Mouse (Mus musculus) layer of hippocampus, adult 2 months (tissue): ENCODE results near the gene Npas3. TPM values are rescaled to one million over a fixed set of nuclear protein-coding genes. Genes with fewer than 3 reads are reported as not detected.

Experiments used
- DNase-seq, 2 experiments: peaks; one replicate each; pipeline ENCODE4 v3.0.0; 2022; ENCODE audit warnings: low spot score in 2 of 2
- H3K27ac ChIP-seq: fragments of 200-600 bp; 2 replicates; pipeline ENCODE4 v1.8.1; 2022
- H3K4me3 ChIP-seq: fragments of 200-600 bp; 2 replicates; pipeline ENCODE4 v1.8.1; 2022; ENCODE audit warnings: mild to moderate bottlenecking
- CTCF ChIP-seq: fragments of 200-600 bp; conservative IDR thresholded peaks from 2 replicates; pipeline ENCODE4 v1.8.1; 2022; ENCODE audit warnings: antibody characterized with exemption, mild to moderate bottlenecking, moderate library complexity
- total RNA-seq, 2 experiments: library from RNA; stranded (reverse); gene quantifications; 2 replicates each; pipeline ENCODE4 v1.2.3; 2021

The Npas3 gene
- total RNA-seq, 2 experiments from 2014 or later = 22.9 to 29.1 TPM

DNA sequence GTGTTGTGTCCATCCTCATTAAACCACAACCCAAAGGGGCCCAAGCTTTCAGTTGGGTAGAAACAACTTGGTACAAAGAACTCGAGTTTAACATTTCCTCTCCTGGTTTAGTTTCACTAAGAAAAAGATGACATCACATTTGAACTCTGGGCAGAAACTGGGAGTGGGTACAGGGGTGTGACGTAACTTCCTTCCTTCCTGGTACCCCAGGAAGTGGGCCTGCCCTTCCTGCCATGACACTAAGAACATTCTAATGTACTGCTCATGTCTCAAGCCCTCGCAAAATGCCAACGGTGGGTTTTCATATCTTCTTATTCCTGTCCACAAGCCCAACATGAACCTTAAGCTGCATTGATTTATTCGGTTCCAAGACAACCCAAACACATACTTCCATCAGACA, 715.1 kb downstream of the Npas3 start:
- Histone ChIP-seq H3K27ac (no peak overlapping the region), H3K4me3 (no peak overlapping the region)
- TF ChIP-seq CTCF = no peak
- DNase-seq = no peak

DNA sequence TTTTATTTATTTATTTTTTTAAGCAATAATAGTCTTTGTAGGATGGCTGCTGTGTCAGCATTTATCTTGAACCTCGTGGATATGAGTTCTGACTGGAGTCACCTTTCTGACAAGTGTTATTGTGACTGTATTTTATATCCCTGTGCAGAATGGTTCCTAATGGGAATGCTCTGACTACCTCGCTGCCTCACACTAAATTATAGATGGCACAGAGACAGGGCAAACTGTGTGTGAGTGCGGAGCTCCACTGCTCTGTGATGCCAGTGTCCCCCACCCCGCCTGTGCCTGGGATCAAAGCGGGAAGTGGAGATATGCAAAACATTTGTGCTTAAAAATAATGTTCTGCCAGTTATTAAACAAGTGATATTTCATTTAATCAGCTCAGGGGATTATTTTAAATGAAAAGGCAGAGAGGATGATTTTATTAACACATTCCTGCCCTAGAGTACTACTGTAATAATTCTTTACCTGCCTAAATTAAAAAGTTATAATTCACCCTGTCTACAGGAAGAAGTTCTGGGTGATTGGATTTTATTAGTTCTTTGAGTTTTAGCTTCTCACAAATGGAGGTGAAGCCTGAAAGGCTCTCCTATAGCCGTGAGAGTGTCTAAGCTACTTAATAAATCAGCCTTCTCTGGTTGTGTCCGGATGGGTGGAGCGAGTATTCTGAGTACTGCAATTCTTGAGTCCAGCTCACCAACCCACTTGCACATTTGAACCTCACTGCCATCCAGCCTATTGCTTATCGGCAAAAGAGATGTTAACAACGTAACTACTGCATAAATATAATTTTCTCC, 721.1 kb downstream of the Npas3 start:
- no peak overlapping the region for H3K27ac ChIP-seq
- TF ChIP-seq CTCF = no peak
- H3K4me3 ChIP-seq = no peak overlapping the region
- DNase-seq = no peak

GRCm38 (mm10) chr12:53970721-53971120, 722.2 kb downstream of the Npas3 start:
- no peak for DNase-seq
- TF ChIP-seq CTCF = no peak
- H3K4me3 ChIP-seq = no peak overlapping the region
- peak overlapping the region; percentile 63; the same call in 1 of the 2 replicates for H3K27ac ChIP-seq

GRCm38 (mm10) chr12:53973414-53973813, 724.9 kb downstream of the Npas3 start:
- no peak overlapping the region for H3K4me3 ChIP-seq
- no peak for DNase-seq
- H3K27ac ChIP-seq = no peak overlapping the region
- TF ChIP-seq CTCF = no peak

GRCm38 (mm10) chr12:53981575-53982507, 733.4 kb downstream of the Npas3 start:
- no peak overlapping the region for H3K4me3 ChIP-seq
- no peak for TF ChIP-seq CTCF
- DNase-seq = peak; percentile 44 to 80
- H3K27ac ChIP-seq = peak overlapping the region; percentile 80

- Histone ChIP-seq H3K4me3 (no peak overlapping the region), H3K27ac (peak overlapping the region; percentile 80; the same call in 1 of the 2 replicates)
- no peak for TF ChIP-seq CTCF
- DNase-seq = no peak
These were observed 735.5 kb downstream of the Npas3 start for GRCm38 (mm10) chr12:53983946-53984345.

- DNase-seq = no peak
- Histone ChIP-seq H3K4me3 (no peak overlapping the region), H3K27ac (0 out of 2 replicates have a peak overlapping the region, but pooled peaks have one; percentile 8)
- no peak for TF ChIP-seq CTCF
These were observed 737.7 kb downstream of the Npas3 start for GRCm38 (mm10) chr12:53985851-53986842.

DNA sequence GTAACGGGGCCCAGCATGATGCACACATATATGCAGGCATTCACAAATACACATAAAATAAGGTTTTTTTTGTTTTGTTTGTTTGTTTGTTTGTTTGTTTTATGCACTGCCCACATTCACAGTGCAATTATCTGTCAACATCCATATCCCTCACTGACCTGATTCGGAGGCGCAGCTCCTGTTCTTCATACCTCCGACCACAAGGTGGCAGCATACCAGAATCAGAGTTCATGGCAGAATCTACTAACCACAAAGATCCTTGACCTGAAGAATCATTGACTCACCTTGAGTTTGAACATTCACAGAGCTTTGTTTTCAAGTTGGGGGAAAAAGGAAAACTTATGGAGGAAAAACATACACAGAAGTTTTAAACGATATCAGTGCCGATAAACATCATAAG, 743.9 kb downstream of the Npas3 start:
- no peak overlapping the region for H3K4me3 ChIP-seq
- DNase-seq = no peak
- peak; percentile 71 for TF ChIP-seq CTCF
- no peak overlapping the region for H3K27ac ChIP-seq

- no peak for DNase-seq
- no peak for TF ChIP-seq CTCF
- Histone ChIP-seq H3K4me3 (no peak overlapping the region; the same call in 1 of the 2 replicates), H3K27ac (peak overlapping the region; percentile 53; the same call in 1 of the 2 replicates)
These were observed 747.2 kb downstream of the Npas3 start for GRCm38 (mm10) chr12:53995710-53996109.

- TF ChIP-seq CTCF = no peak
These were observed 748.7 kb downstream of the Npas3 start for GRCm38 (mm10) chr12:53997141-53997540.

DNA sequence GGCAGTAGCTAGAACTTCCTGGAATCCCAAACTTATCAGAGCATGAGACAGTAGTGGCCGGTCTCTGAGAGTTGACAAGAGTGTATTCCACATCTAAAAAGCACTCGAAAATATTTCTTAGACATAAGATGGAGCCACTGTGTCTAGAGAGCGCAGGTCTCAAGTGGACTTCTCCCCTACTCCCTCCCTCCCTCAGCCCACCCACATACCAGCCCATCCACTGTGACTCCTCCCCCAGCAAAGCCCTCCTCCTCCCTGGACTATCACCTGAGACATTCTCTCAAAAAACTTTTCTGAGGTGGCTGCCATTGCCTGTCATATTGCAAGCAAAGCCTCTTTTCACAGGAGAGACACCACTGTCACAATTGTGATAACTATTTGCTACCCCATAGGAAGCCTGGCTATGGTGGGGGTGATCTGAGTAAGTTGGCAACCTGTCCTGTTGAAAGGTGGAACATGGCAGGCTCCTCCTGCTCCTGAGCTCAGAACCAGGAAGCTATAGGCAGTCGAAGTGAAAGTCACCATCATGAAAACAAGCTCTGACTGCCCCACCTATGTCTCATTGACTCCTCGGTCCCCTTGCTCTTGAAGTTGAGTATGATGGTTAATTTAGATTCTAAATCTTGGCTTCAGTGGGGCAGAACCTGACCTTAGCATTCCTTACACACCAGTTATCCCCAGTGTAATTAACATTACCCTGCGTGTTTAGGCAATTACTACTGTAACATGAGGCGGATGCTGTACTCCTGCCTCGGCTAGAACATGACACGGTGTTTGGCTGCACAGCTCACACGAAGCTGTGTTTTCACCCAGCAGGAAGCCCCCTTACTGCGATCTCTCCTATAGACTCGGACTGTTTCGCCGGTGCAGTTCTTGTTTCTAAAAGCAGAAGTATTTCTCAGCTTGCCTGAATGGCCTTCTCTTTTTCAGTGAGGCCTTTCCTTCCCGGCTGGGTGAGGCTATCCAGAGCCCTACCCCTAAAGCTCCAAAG, 751.5 kb downstream of the Npas3 start:
- Histone ChIP-seq H3K4me3 (no peak overlapping the region), H3K27ac (no peak overlapping the region)
- no peak for DNase-seq
- TF ChIP-seq CTCF = no peak

More at GRCm38 (mm10) chr12:53997141-53997540, 748.7 kb downstream of the Npas3 start:
- Histone ChIP-seq H3K4me3 (no peak overlapping the region), H3K27ac (no peak overlapping the region)
- no peak for DNase-seq
